ENCODE assay signal across 7 mouse cellular contexts in genomic region chr4:82464051-82464632, GRCm38 (mm10).
DNase-seq lines count a peak whose midpoint lies in the region; ATAC-seq and TF ChIP-seq lines count a peak whose summit lies in the region.

No protein-coding gene starts in this region.

- TF ChIP-seq CTCF in kidney, adult 2 months (conservative IDR thresholded peaks at IDR 0.05; ENCODE audit: insufficient read depth, insufficient read length, low read depth, low read length): no peak

- peak; percentile 47 to 48 for DNase-seq in adrenal gland, adult 18-20 months (ENCODE audit: low spot score in 2 of 2)
- DNase-seq in embryo, embryonic 11 days: peak; percentile 66
- peak; percentile 77 for DNase-seq in heart, adult 8-10 months (ENCODE audit: low spot score)
- DNase-seq in kidney, adult 2 months: peak; percentile 83
- peak; percentile 31 for DNase-seq in retina, postnatal 7 days (ENCODE audit: low read depth, low spot score)
- no peak for DNase-seq in B cell, adult 2 months

- peak; percentile 55; the same call in 1 of the 2 replicates for ATAC-seq in lung, embryonic 15.5 days (ENCODE audit: borderline replicate concordance, extremely low read depth, low FRiP score, low TSS enrichment)

- H3K4me1 ChIP-seq in kidney, adult 2 months (ENCODE audit: control insufficient read depth, insufficient read depth, low read length): peaks cover 25% of the 10 kb centered on the region
- peaks cover 74% of the 10 kb centered on the region for H3K4me1 ChIP-seq in lung, embryonic 15.5 days

- no peak overlapping the region for H3K9ac ChIP-seq in lung, embryonic 15.5 days

- 60% methylated on average over 8 of the region's 8 CpGs for WGBS in kidney, adult 2 months
- 33% methylated on average over 8 of the region's 8 CpGs for WGBS in lung, embryonic 15.5 days

- H3K4me2 ChIP-seq in lung, embryonic 15.5 days: no peak overlapping the region; the same call in 1 of the 2 replicates

- no peaks in the 10 kb centered on the region for H3K9me3 ChIP-seq in lung, embryonic 15.5 days

- H3K27ac ChIP-seq in kidney, adult 2 months (ENCODE audit: insufficient read depth, low read depth, low read length): no peak overlapping the region
- H3K27ac ChIP-seq in lung, embryonic 15.5 days: peak overlapping the region; percentile 60

- H3K36me3 ChIP-seq in kidney, adult 2 months (ENCODE audit: control insufficient read depth, insufficient read depth, low read length): no peaks in the 10 kb centered on the region
- no peaks in the 10 kb centered on the region for H3K36me3 ChIP-seq in lung, embryonic 15.5 days

- no peak for TF ChIP-seq POLR2A in kidney, adult 2 months (IDR thresholded peaks at IDR 0.05; ENCODE audit: low read depth, low read length)

- H3K4me3 ChIP-seq in kidney, adult 2 months (ENCODE audit: insufficient read depth, low read depth, low read length): no peak overlapping the region
- no peak overlapping the region for H3K4me3 ChIP-seq in lung, embryonic 15.5 days

- H3K27me3 ChIP-seq in kidney, adult 2 months (replicated peaks; ENCODE audit: control insufficient read depth, insufficient read depth, low read length): no peaks in the 10 kb centered on the region
- H3K27me3 ChIP-seq in lung, embryonic 15.5 days: no peaks in the 10 kb centered on the region

Comparison
In these comparisons a context has a peak if more than half of its experiments do, and no peak if none do; other contexts are left out.
1. DNase-seq: peak in adrenal gland, adult 18-20 months (2 of 2), embryo, embryonic 11 days (single experiment), heart, adult 8-10 months (single experiment), kidney, adult 2 months (single experiment) and retina, postnatal 7 days (single experiment); none in B cell, adult 2 months (0 of 2).